Mouse (Mus musculus) spleen, adult 2 months (tissue): Measurements from ENCODE around the gene Mafk. TPM values are rescaled to one million over a fixed set of nuclear protein-coding genes. Genes with fewer than 3 reads are reported as not detected.

Source experiments
- DNase-seq, 2 experiments: peaks; one replicate each; pipeline versions ENCODE4 v3.0.0 to v3.0.0-alpha.2; 2012 to 2021; ENCODE audit warnings: low spot score in 2 of 2, low read depth in 1 of 2
- H3K27ac ChIP-seq: fragments of 200-500 bp; 2 replicates; pipeline ENCODE4 v1.5.1; 2012; ENCODE audit warnings: low read length, inconsistent platforms; ENCODE audit not compliant: insufficient read depth
- H3K27me3 ChIP-seq: fragments of 200-500 bp; 2 replicates; pipeline ENCODE4 v1.6.1; 2012; ENCODE audit warnings: mild to moderate bottlenecking, moderate library complexity, low read length, inconsistent platforms; ENCODE audit not compliant: control insufficient read depth, insufficient read depth
- H3K36me3 ChIP-seq: fragments of 200-500 bp; 2 replicates; pipeline ENCODE4 v1.6.1; 2012; ENCODE audit warnings: mild to moderate bottlenecking, low read length, inconsistent platforms; ENCODE audit not compliant: control insufficient read depth, insufficient read depth
- H3K4me1 ChIP-seq: fragments of 200-500 bp; 2 replicates; pipeline ENCODE4 v1.6.1; 2011; ENCODE audit warnings: inconsistent platforms; ENCODE audit not compliant: control insufficient read depth, insufficient read depth, insufficient read length
- H3K4me3 ChIP-seq: fragments of 200-500 bp; 2 replicates; pipeline ENCODE4 v1.5.1; 2011; ENCODE audit warnings: mild to moderate bottlenecking, inconsistent platforms; ENCODE audit not compliant: insufficient read depth, insufficient read length; ENCODE audit errors: extremely low read depth
- CTCF ChIP-seq: fragments of 200-500 bp; IDR thresholded peaks from 2 replicates; pipeline ENCODE4 v1.5.1; 2011; ENCODE audit warnings: mild to moderate bottlenecking, inconsistent platforms; ENCODE audit not compliant: insufficient read depth, insufficient read length, insufficient replicate concordance; ENCODE audit errors: extremely low read depth
- POLR2A ChIP-seq: fragments of 200-500 bp; IDR thresholded peaks from 2 replicates; pipeline ENCODE4 v1.6.1; 2011; ENCODE audit warnings: low read depth, low read length, inconsistent platforms
- WGBS: fragments of 180-500 bp; shearing (Covaris S2); methylation state at CpG from one replicate; pipeline ENCODE4 v1.1.7; 2018; 5-methylcytosine and 5-hydroxymethylcytosine counted together
- polyA plus RNA-seq: library from polyadenylated mRNA; depleted of rRNA; stranded (reverse); fragments of >200 nt; gene quantifications from 2 replicates; pipeline ENCODE4 v1.2.3, GENCODE M21; 2012

Mafk gene
- polyA plus RNA-seq, 1 experiment: 26.8 TPM

- Histone ChIP-seq H3K36me3 (peaks cover 30% of the 10 kb centered on the region), H3K27me3 (no peaks in the 10 kb centered on the region), H3K27ac (no peak overlapping the region), H3K4me3 (no peak overlapping the region), H3K4me1 (peaks cover under 1% of the 10 kb centered on the region; the same call in 1 of the 2 replicates)
- 95% methylated on average over 8 of the region's 8 CpGs for whole genome bisulfite sequencing
- DNase-seq: no peak
- TF ChIP-seq POLR2A (no peak), CTCF (no peak)
Measured at GRCm38 (mm10) chr5:139801231-139801630, 9.9 kb downstream of the Mafk start.

DNA sequence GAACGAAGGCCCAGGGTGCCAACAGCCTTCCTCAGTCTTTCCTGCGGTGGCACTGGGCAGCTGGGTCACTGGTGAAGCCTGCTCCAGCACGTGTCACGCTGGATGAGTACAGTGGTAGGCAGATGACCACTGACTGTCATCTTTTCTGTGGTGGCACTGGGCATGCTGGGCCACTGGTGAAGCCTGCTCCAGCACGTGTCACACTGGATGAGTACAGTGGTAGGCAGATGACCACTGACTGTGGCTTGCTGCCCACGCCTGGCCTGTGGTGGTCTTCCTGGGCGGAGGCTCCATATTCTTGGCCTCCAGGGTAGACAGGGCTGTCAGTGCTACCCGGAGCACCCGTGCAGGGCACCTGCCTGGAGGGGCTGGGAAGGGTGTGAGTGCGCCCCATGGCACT, 10.6 kb downstream of the Mafk start:
- 90% methylated on average over 10 of the region's 10 CpGs for WGBS
- TF ChIP-seq POLR2A (no peak), CTCF (no peak)
- DNase-seq: no peak
- no peaks in the 10 kb centered on the region; the same call in 1 of the 2 replicates for H3K4me1 ChIP-seq
- H3K27ac ChIP-seq: no peak overlapping the region
- peaks cover 30% of the 10 kb centered on the region for H3K36me3 ChIP-seq
- no peaks in the 10 kb centered on the region for H3K27me3 ChIP-seq
- H3K4me3 ChIP-seq: no peak overlapping the region

DNA sequence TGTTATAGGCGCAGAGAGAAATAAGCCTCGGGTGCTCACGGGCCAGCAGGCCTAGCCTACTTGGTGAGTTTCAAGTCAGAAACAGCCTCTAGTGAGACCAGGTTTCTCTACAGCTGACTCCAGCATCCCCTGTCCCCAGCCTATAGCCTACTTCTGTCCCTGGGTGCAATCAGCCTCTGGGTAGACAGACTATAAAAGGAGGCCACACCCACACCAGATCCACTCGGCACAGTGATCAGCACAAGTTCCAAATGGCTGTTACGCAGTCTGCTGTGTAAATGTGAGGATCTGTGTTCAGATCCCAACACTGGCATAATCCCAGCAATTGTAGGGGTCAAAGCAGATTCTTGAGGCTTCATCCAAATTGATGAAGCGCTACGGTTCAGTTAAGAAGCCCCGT, 11.9 kb downstream of the Mafk start:
- peaks cover 28% of the 10 kb centered on the region for H3K36me3 ChIP-seq
- H3K27me3 ChIP-seq: no peaks in the 10 kb centered on the region
- H3K4me1 ChIP-seq: no peaks in the 10 kb centered on the region
- H3K27ac ChIP-seq: peak overlapping the region; percentile 8; the same call in 1 of the 2 replicates
- H3K4me3 ChIP-seq: no peak overlapping the region
- 84% methylated on average over 8 of the region's 8 CpGs for WGBS
- DNase-seq: no peak
- TF ChIP-seq CTCF (no peak), POLR2A (no peak)

DNA sequence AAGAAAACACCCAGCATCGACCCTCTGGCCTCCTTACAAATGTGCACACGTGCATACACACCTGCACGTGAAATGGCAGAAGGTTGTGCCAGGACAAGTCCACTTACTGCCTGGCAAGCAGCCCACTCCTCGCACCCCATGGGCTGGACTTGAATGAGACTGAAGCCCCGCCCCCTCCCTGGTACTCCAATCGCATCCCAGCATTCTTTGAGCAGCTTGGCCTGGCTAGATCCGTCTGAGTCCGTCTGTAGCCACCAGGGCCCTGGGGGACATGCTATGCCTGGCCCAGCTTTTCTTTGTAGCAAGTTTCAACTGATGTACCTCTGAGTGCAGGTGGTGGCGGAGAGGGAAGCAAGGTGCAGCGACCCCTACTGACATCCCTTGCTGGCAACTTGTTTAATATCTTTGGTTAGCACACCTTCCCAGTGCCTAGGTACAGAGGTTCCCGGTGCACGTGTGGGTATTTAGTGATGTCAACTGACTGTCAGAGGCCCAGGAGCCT, 12.3 kb downstream of the Mafk start:
- Histone ChIP-seq H3K4me1 (no peaks in the 10 kb centered on the region), H3K36me3 (peaks cover 28% of the 10 kb centered on the region), H3K27me3 (no peaks in the 10 kb centered on the region), H3K4me3 (no peak overlapping the region), H3K27ac (peak overlapping the region; percentile 45; the same call in 1 of the 2 replicates)
- DNase-seq: no peak
- WGBS: 30% methylated on average over 12 of the region's 12 CpGs
- TF ChIP-seq CTCF: no peak
- no peak for TF ChIP-seq POLR2A

- Histone ChIP-seq H3K36me3 (peaks cover 26% of the 10 kb centered on the region), H3K4me3 (no peak overlapping the region), H3K27ac (peak overlapping the region; percentile 67; the same call in 1 of the 2 replicates), H3K27me3 (no peaks in the 10 kb centered on the region), H3K4me1 (no peaks in the 10 kb centered on the region)
- TF ChIP-seq POLR2A: no peak
- no peak for TF ChIP-seq CTCF
- 15% methylated on average over 6 of the region's 6 CpGs for WGBS
- DNase-seq: no peak
Measured at GRCm38 (mm10) chr5:139804107-139804551, 12.8 kb downstream of the Mafk start.

- Histone ChIP-seq H3K36me3 (peaks cover 21% of the 10 kb centered on the region), H3K4me1 (no peaks in the 10 kb centered on the region), H3K4me3 (no peak overlapping the region), H3K27me3 (no peaks in the 10 kb centered on the region), H3K27ac (peak overlapping the region; percentile 67; the same call in 1 of the 2 replicates)
- 80% methylated on average over 11 of the region's 11 CpGs for WGBS
- no peak for DNase-seq
- no peak for TF ChIP-seq POLR2A
- no peak for TF ChIP-seq CTCF
Measured at GRCm38 (mm10) chr5:139804573-139805111, 13.3 kb downstream of the Mafk start.

DNA sequence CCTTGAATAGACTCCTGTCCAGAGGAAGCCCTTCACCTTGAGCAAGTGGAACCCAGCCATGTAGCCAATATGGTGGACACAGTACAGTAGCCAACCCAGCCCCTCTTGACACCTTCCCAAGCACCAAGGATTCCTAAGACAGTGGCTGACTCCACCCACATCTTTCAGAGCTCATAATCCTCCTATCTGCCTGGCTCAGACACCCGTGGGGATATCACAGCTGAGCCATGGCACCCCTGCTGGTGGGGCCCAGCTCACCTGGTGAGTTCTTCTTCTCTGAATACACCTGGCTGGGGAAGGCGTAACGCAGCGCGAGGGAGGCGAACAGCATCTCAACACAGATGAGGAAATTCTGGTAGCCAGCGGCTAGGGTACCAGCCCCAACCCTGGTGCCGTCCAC, 14.6 kb downstream of the Mafk start:
- Histone ChIP-seq H3K4me1 (no peaks in the 10 kb centered on the region), H3K27ac (peak overlapping the region; percentile 67; the same call in 1 of the 2 replicates), H3K4me3 (no peak overlapping the region), H3K27me3 (no peaks in the 10 kb centered on the region), H3K36me3 (peaks cover 8% of the 10 kb centered on the region)
- WGBS: 93% methylated on average over 8 of the region's 8 CpGs
- no peak for DNase-seq
- TF ChIP-seq CTCF: no peak
- no peak for TF ChIP-seq POLR2A
